Mouse (Mus musculus): ENCODE measurements around the gene Vav2. TPM values are rescaled to one million over a fixed set of nuclear protein-coding genes. Genes with fewer than 3 reads are reported as not detected.

Vav2 gene
- polyA plus RNA-seq, 1 experiment from 2014 or later: 36.7 TPM

DNA sequence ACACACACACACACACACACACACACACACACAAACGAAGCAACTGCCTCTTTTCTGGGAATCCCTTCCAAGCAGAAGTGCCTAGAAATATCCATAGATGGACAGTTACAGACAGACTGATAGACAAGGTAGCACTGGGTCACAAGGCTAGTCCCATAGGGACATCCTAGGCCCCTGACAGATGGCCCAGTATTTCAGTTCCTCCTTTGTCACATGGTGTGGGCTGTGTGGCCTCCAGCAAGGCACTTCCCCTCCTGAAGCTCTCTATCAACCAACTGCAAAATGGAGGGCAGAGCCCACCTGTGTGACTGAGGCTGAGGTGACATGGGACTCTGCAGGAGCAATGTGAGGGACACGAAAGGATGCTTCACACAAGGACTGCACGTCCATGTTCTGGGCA is 115.2 kb downstream of the Vav2 start:
- DNase-seq (ENCODE audit: low read depth, low spot score): no peak
- in situ Hi-C loops (cut with MboI; ENCODE audit: low pct_unique_long_range_greater_than_20kb): no loop called here
- H3K27me3 ChIP-seq: no peaks in the 10 kb centered on the region
- ATAC-seq: no peak
- ChIA-PET CTCF (no interaction called here), POLR2A (no interaction called here)
- no peak for TF ChIP-seq CTCF (IDR thresholded peaks at IDR 0.05)

DNA sequence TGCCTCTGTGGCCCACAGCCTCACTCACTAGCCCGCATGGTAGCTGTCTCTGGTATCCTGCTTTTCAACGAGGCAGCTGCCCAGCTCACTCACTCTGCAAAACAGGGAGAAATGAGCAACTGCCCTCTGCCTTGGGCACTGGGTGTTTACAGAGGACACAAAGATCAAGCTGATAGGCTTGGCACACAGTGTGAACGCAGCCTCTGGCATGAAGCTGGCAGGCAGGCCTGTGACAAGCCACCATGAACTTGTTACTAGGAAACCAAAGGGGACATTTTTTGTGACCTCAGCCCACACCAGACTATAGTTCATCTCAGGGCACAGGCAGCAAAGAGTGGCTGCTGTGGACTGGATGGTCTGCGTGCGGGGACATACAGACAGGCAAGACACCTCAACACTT is 115.9 kb downstream of the Vav2 start:
- TF ChIP-seq CTCF (IDR thresholded peaks at IDR 0.05): no peak
- CTCF ChIA-PET: interaction anchor here (0.7 kb wide), 1 partner anchor 28 kb away, joined by 3 read pairs; no protein-coding TSS in a partner anchor
- POLR2A ChIA-PET: interaction anchor here (0.8 to 0.9 kb wide), 2 partner anchors 55 to 115 kb away, joined by 4 to 6 read pairs; no protein-coding TSS in a partner anchor

DNA sequence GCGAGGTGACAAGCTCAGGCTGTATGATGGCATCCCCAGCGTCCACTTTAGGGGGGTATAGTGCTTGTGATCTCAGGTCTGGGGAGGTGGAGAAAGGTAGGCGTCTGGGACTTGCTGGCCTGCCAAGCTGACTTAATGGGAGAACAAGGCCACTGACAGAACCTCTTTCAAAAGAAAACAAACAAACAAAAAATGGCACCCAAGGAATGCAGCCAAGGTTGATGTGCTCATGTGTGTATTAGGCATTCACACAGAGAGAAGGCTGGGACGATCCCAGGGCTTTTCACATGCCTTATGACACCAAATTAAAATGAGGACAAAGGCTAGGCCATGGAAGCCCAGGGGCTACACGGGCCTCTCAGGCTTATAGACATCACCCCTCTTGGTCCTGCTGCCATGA is 116.6 kb downstream of the Vav2 start:
- POLR2A ChIA-PET: interaction anchor here (0.9 kb wide), 1 partner anchor 115 kb away, joined by 6 read pairs; no protein-coding TSS in a partner anchor

More for the DNA sequence above, 115.9 kb downstream of the Vav2 start:
- H3K27me3 ChIP-seq: no peaks in the 10 kb centered on the region
- no peak for ATAC-seq
- in situ Hi-C loops (cut with MboI; ENCODE audit: low pct_unique_long_range_greater_than_20kb): no loop called here
- no peak for DNase-seq (ENCODE audit: low read depth, low spot score)

DNA sequence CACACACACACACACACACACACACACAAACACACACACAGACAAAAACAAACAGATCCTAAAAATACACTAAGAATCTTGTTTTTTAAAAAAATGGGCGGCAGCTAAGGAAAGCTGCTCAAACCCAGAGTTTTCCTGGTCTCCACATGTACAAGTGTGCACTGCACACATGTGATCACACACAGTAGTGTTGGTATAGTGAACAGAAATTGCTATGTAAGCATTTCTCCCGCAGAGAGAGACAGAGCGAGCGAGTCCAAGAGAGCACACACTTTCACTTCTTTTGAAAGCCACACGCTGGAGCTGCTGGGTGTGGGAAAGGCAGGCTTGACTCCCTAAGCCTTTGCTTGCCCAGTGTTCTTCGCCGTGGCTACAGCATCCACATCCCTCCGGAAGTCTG is 120.2 kb downstream of the Vav2 start:
- no peak for ATAC-seq
- ChIA-PET POLR2A (interaction anchor here (0.6 kb wide), 1 partner anchor 55 kb away, joined by 4 read pairs; no protein-coding TSS in a partner anchor), CTCF (no interaction called here)
- TF ChIP-seq CTCF (IDR thresholded peaks at IDR 0.05): no peak
- in situ Hi-C loops (cut with MboI; ENCODE audit: low pct_unique_long_range_greater_than_20kb): no loop called here
- DNase-seq (ENCODE audit: low read depth, low spot score): no peak
- no peaks in the 10 kb centered on the region for H3K27me3 ChIP-seq

More for the DNA sequence above, 116.6 kb downstream of the Vav2 start:
- no peak for TF ChIP-seq CTCF (IDR thresholded peaks at IDR 0.05)
- no peaks in the 10 kb centered on the region for H3K27me3 ChIP-seq
- DNase-seq (ENCODE audit: low read depth, low spot score) (no peak), ATAC-seq (no peak)
- in situ Hi-C loops (cut with MboI; ENCODE audit: low pct_unique_long_range_greater_than_20kb): no loop called here
- CTCF ChIA-PET: interaction anchor here (0.7 kb wide), 1 partner anchor 29 kb away, joined by 3 read pairs; no protein-coding TSS in a partner anchor

DNA sequence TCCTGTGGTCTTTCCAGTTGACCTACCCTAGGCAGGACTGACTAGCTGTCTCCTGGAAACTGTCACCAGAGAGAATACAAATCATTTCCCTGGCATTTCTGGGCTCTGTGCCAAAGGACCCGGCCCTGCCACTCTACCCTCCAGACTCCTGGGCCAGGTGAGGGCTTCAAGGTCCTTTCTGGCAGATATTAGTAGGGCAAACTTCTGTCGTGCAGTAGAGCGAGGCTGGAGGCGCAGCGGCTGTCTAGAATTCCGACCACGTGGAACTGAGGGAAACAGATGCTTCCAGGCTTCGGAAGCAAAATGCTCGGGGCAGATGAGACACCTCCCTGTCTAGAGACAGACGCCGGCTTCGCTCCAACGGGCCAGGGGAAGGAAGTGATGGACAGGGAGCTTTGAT is 122.1 kb downstream of the Vav2 start:
- TF ChIP-seq CTCF (IDR thresholded peaks at IDR 0.05): no peak
- ChIA-PET POLR2A (interaction anchor here (0.6 kb wide), 1 partner anchor 120 kb away, joined by 3 read pairs; no protein-coding TSS in a partner anchor), CTCF (interaction anchor here (1.8 kb wide), 1 partner anchor 123 kb away, joined by 3 read pairs; no protein-coding TSS in a partner anchor)
- no peak for DNase-seq (ENCODE audit: low read depth, low spot score)
- H3K27me3 ChIP-seq: no peaks in the 10 kb centered on the region
- in situ Hi-C loops (cut with MboI; ENCODE audit: low pct_unique_long_range_greater_than_20kb): no loop called here
- ATAC-seq: peak; percentile 40

DNA sequence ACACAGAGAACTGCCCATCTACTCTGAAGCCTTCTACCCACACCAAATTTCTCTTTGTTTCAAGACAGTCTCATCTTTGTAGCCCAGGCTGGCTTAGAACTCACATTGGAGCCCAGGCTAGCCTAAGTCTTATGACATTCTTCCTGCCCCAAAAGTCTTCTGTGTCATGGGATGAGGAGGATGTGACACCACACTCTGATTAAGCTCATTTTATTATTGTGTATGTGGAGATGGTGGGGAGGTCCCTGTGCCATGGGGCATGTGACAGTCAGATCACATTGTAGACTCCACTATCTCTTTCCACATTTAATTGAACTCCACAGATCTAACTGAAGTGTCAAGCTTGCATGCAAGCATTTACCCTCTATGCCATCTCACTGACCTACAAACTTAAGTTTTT is 122.8 kb downstream of the Vav2 start:
- ATAC-seq (no peak), DNase-seq (ENCODE audit: low read depth, low spot score) (no peak)
- H3K27me3 ChIP-seq: no peaks in the 10 kb centered on the region
- in situ Hi-C loops (cut with MboI; ENCODE audit: low pct_unique_long_range_greater_than_20kb): no loop called here
- TF ChIP-seq CTCF (IDR thresholded peaks at IDR 0.05): no peak
- ChIA-PET POLR2A (no interaction called here), CTCF (interaction anchor here (1.8 kb wide), 1 partner anchor 124 kb away, joined by 3 read pairs; no protein-coding TSS in a partner anchor)

DNA sequence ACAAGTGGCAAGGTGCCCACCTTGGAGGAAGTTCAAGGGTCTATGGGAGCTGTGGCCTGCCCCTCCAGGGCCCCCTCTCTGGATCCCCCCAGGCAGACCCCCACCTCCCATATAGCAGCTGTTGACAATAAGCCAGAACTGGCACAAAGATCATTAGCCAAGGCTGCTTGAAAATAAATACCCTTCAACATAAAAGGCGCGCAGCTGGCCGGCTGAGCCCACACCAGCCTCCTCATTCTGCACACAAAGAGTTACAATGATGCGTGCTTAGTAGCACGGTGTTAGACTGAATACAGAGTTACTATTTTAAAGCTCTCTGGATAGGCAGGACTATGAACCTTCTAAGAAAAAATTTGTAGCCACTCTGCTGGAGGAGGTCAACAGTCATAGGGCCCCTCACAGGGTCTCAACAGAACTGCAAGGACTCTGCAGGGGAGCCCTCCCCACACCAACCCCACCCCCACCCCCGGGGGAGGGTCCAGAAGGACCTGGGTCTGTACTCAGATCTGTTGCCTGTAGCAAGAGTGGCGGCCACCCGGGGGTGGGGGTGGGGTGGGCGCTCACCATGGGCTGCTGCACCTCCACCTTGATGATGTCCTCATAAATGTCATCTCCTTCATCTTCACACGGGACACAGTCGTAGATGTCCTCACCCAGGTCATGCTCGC is 125.3 kb downstream of the Vav2 start:
- TF ChIP-seq CTCF (IDR thresholded peaks at IDR 0.05): no peak
- in situ Hi-C loops (cut with MboI; ENCODE audit: low pct_unique_long_range_greater_than_20kb): no loop called here
- ChIA-PET CTCF (interaction anchor here (1.1 to 1.2 kb wide), 2 partner anchors 10 to 14 kb away, joined by 3 read pairs; no protein-coding TSS in a partner anchor), POLR2A (interaction anchor here (0.6 kb wide), 1 partner anchor 587 kb away, joined by 3 read pairs; no protein-coding TSS in a partner anchor)
- DNase-seq (ENCODE audit: low read depth, low spot score): no peak
- ATAC-seq: no peak
- H3K27me3 ChIP-seq: no peaks in the 10 kb centered on the region

DNA sequence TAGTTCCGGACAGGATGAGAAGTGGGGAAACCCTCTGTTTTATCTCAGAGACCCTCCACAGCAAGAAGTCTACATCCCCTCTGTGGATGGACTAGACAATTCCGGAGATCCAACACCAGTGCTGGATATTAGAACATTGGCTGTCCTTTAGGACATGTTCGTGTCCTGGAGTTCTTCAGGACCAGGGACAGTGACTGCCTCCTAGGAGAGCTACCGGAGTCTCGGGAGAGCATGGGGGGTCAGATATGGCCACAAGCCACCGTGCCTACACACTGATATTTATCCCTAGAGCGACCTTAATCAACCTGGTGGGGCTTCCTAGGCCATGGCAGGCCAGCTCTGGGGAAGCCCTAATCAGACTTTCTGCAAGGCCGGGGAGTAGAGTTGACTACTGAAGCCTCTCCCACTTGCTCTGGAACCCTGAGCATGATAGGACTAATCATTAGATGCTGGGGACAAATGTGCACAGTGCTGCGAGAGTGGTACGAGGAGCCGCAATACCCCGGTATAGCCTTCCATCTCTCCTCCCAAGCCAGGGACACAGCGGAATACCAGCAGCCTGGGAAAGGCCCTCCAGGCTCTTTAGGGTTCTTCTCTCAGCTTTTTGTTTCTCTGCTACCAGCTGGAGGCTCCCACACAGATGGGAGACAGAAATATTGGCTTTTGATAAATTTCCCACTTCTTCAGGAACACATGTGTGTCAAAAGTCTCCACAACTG is 125.9 kb downstream of the Vav2 start:
- no peak for TF ChIP-seq CTCF (IDR thresholded peaks at IDR 0.05)
- DNase-seq (ENCODE audit: low read depth, low spot score) (no peak), ATAC-seq (no peak)
- CTCF ChIA-PET: interaction anchor here (1.1 to 1.2 kb wide), 2 partner anchors 10 to 13 kb away, joined by 3 read pairs; no protein-coding TSS in a partner anchor
- no peaks in the 10 kb centered on the region for H3K27me3 ChIP-seq
- in situ Hi-C loops (cut with MboI; ENCODE audit: low pct_unique_long_range_greater_than_20kb): no loop called here
- POLR2A ChIA-PET: interaction anchor here (0.6 kb wide), 1 partner anchor 588 kb away, joined by 3 read pairs; no protein-coding TSS in a partner anchor

DNA sequence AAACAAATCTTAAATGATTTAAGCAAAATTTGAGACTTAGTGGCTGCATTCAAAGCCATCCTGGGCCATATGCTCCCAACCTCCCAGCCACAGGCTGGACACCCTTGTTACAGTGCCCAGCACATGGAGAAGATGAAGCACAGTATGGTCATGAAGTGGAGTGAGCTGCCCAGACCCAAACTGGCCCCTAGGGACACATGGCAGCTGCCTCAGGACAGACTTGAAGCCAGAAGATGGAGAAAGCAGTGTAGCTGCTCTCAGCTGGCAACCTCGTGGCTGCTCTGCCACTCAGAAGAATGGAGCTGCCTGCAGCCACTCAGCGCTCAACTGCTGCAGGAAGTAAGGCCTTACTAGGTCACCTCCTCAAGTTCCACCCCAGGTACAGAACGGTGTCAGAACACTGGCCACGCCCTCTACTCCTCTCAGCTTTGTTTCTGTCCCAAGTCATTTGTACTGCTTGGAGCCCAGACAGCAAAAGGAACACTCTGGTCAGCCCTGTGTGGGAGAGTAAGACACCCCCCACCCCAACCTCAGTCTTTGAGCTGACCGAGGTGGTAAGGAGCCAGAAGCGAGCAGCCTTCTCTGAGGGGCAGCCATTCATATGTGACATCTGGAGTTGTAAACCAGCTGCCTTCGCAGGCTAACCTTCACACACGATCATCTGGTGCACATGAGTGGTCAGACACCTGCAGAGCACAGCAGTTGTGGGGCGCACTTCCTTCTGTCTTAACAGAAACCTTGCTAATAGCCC is 130.0 kb downstream of the Vav2 start:
- no peak for ATAC-seq

DNA sequence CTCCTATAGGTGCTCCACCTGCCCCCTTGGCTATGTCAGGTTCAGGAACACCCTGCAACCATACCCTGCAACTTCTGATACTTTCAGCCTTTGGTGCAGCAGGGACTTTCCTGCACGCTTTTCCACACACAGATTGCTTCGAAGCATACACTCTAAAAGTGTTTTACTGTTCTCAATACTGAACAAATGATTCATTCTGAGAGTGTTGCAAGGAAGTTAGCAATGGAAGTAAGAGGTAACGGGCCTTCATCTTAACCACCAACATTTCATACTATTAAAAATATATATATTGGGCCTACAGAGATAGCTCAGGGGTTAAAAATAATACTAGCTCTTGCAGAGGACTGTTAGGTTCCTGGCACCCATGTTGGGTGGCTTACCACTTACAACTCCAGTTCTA is 132.1 kb downstream of the Vav2 start:
- no peak for ATAC-seq

More for the DNA sequence above, 130.0 kb downstream of the Vav2 start:
- CTCF ChIA-PET: interaction anchor here (1.0 to 1.4 kb wide), 2 partner anchors 19 to 131 kb away, joined by 4 read pairs; no protein-coding TSS in a partner anchor
- no peaks in the 10 kb centered on the region for H3K27me3 ChIP-seq
- TF ChIP-seq CTCF (IDR thresholded peaks at IDR 0.05): no peak
- POLR2A ChIA-PET: interaction anchor here (0.6 kb wide), 1 partner anchor 77 kb away, joined by 3 read pairs; no protein-coding TSS in a partner anchor
- no peak for DNase-seq (ENCODE audit: low read depth, low spot score)
- in situ Hi-C loops (cut with MboI; ENCODE audit: low pct_unique_long_range_greater_than_20kb): no loop called here

More for the DNA sequence above, 132.1 kb downstream of the Vav2 start:
- H3K27me3 ChIP-seq: no peaks in the 10 kb centered on the region
- ChIA-PET POLR2A (no interaction called here), CTCF (no interaction called here)
- no peak for TF ChIP-seq CTCF (IDR thresholded peaks at IDR 0.05)
- DNase-seq (ENCODE audit: low read depth, low spot score): no peak
- in situ Hi-C loops (cut with MboI; ENCODE audit: low pct_unique_long_range_greater_than_20kb): no loop called here
